Mouse (Mus musculus): ENCODE measurements around the gene Ano1. TPM values are rescaled to one million over a fixed set of nuclear protein-coding genes. Genes with fewer than 3 reads are reported as not detected.

The Ano1 gene
- polyA plus RNA-seq, 1 experiment from 2014 or later: 22.2 TPM

DNA sequence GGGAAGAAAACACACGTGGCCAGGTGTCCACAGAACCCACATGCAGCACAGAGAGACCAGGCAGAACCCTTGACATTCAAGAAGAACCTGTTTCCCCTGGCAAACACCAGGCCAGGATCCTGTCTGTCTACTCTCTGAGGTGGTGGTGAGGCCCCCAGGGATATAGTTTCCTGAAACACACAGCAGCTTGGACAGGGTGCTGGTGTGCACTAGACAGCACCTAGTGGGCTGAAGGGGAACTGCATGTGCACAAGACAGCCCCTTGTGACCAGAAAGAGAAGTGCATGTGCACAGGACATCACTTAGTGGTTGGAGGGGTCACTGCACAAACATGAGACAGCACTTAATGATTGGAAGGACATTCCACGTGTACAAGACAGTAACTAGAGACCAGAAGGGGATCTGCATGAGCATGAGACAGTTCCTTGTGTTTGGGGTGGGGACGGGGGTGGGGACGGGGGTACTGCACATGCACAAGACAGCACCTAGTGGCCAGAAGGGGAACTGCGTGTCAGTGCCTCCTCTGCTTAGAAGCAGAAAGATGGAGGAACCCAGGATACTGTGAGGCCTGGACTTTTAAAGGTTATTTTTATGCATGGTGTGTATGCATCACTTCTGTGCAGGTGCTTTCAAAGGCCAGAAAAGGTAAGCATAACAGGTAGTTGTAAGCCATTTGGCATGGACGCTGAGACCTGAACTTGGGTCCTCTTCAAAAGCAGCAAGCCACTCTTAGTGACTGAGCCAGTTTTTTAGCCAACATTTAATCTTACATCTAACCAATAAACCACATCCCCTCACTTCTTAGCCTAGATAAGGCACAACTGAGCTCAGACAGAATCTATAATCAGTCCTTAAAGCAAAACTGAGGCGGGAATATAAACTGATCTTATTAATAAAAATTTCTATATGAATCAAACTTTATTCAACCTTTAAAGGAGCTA, 54.7 kb downstream of the Ano1 start:
- peaks cover 5% of the 10 kb centered on the region for H3K9me3 ChIP-seq (ENCODE audit: control insufficient read depth, low read length)
- H3K4me3 ChIP-seq (ENCODE audit: low read depth, low read length): no peak overlapping the region
- no peak overlapping the region for H3K4me2 ChIP-seq (ENCODE audit: low read depth, low read length)
- H3K27me3 ChIP-seq (replicated peaks; ENCODE audit: control insufficient read depth, insufficient read depth, low read length): no peaks in the 10 kb centered on the region
- H3K9ac ChIP-seq (ENCODE audit: low read depth, low read length): no peak overlapping the region
- no peaks in the 10 kb centered on the region for H3K4me1 ChIP-seq (ENCODE audit: control insufficient read depth, insufficient read depth, low read length)
- no peaks in the 10 kb centered on the region for H3K36me3 ChIP-seq (ENCODE audit: control insufficient read depth, insufficient read depth, low read length)
- ATAC-seq (ENCODE audit: low read depth) (no peak; the same call in 1 of the 2 replicates), DNase-seq (ENCODE audit: low spot score) (peak; percentile 62)
- no peak overlapping the region for H3K27ac ChIP-seq (replicated peaks; ENCODE audit: low read depth, low read length)
- WGBS: 75% methylated on average over 7 of the region's 7 CpGs

DNA sequence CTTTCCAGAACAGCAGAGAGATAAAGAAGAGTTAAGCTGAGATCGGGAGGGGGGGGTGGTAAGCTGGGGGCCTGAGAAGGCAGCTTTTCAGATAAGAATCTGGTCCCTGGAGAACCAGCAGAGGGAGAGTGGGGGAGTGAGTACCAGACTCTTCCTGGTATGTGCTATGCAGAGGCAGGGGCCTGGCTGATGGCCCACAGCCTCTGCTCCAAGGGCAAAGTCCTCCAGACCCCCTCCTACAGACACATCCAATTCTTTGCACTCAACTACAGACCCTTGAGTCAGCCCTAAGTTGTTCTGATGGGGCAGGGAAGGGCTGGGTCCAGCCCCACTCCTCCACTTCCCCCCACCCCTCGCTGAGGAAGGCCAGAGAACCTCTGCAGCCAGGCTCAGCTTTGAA, 61.9 kb downstream of the Ano1 start:
- Histone ChIP-seq H3K4me3 (ENCODE audit: low read depth, low read length) (no peak overlapping the region), H3K27me3 (replicated peaks; ENCODE audit: control insufficient read depth, insufficient read depth, low read length) (no peaks in the 10 kb centered on the region), H3K4me1 (ENCODE audit: control insufficient read depth, insufficient read depth, low read length) (peaks cover 13% of the 10 kb centered on the region), H3K36me3 (ENCODE audit: control insufficient read depth, insufficient read depth, low read length) (no peaks in the 10 kb centered on the region), H3K9ac (ENCODE audit: low read depth, low read length) (no peak overlapping the region), H3K4me2 (ENCODE audit: low read depth, low read length) (no peak overlapping the region), H3K27ac (replicated peaks; ENCODE audit: low read depth, low read length) (peak overlapping the region; percentile 63), H3K9me3 (ENCODE audit: control insufficient read depth, low read length) (no peaks in the 10 kb centered on the region)
- 30% methylated on average over 2 of the region's 2 CpGs for WGBS
- peak; percentile 35 for DNase-seq (ENCODE audit: low spot score)
- peak; percentile 45 for ATAC-seq (ENCODE audit: low read depth)

DNA sequence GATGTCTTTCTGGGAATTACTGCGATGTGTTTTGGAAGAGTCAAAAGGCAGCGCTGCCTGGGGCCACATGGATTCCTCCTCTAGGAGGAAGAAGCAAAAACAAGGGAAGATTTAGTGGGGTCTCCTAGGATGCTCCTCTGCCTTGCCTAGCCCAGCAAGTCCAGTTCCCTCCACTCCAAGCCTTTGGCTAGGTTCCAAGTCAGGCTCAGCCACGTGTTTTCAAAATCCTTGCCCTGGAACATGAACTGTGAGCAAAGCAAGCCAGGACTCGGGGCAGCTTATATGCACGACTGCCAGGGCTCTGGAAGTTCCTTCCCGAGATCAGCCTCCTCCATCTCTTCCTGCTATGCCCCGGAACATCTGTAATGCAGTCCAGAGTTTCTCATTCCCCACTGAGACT, 62.6 kb downstream of the Ano1 start:
- H3K4me3 ChIP-seq (ENCODE audit: low read depth, low read length): no peak overlapping the region
- H3K36me3 ChIP-seq (ENCODE audit: control insufficient read depth, insufficient read depth, low read length): no peaks in the 10 kb centered on the region
- whole genome bisulfite sequencing: 16% methylated on average over 7 of the region's 7 CpGs
- ATAC-seq (ENCODE audit: low read depth) (peak; percentile 31; the same call in 1 of the 2 replicates), DNase-seq (ENCODE audit: low spot score) (peak; percentile 69)
- peak overlapping the region; percentile 63 for H3K27ac ChIP-seq (replicated peaks; ENCODE audit: low read depth, low read length)
- no peaks in the 10 kb centered on the region for H3K9me3 ChIP-seq (ENCODE audit: control insufficient read depth, low read length)
- no peaks in the 10 kb centered on the region for H3K27me3 ChIP-seq (replicated peaks; ENCODE audit: control insufficient read depth, insufficient read depth, low read length)
- peaks cover 17% of the 10 kb centered on the region for H3K4me1 ChIP-seq (ENCODE audit: control insufficient read depth, insufficient read depth, low read length)
- no peak overlapping the region for H3K4me2 ChIP-seq (ENCODE audit: low read depth, low read length)
- H3K9ac ChIP-seq (ENCODE audit: low read depth, low read length): no peak overlapping the region

DNA sequence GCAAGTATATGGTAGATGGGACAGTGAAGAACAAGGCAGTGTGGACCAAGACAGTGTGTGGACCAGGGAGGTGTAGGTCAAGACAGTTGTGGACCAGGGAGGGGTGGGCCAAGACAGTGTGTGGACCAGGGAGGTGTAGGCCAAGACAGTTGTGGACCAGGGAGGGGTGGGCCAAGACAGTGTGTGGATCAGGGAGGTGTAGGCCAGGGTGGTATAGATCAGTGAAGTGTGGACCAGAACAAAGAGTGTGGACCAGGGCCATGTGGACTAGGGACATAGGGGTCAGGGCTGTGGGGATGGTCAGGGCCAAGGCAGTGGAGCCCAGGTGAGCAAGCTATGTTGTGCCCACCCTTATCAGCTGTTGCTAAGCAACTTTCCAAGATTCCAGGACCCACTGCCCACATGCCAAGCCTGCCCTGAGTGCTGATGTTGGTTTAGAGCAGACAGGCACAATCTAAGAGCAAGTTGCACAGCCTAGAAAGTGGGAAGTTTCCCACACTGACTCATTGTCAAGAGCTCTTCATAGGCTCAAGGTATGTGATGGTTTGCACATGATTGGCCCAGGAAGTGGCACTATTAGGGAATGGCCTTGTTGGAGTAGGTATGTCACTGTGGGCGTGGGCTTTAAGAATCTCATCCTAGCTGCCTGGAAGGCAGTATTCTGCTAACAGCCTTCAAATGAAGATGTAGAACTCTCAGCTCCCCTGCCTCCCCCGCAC, 64.0 kb downstream of the Ano1 start:
- H3K9me3 ChIP-seq (ENCODE audit: control insufficient read depth, low read length): no peaks in the 10 kb centered on the region
- peaks cover 17% of the 10 kb centered on the region for H3K4me1 ChIP-seq (ENCODE audit: control insufficient read depth, insufficient read depth, low read length)
- no peak overlapping the region for H3K4me3 ChIP-seq (ENCODE audit: low read depth, low read length)
- no peaks in the 10 kb centered on the region for H3K36me3 ChIP-seq (ENCODE audit: control insufficient read depth, insufficient read depth, low read length)
- WGBS: 97% methylated on average over 2 of the region's 2 CpGs
- no peak overlapping the region for H3K27ac ChIP-seq (replicated peaks; ENCODE audit: low read depth, low read length)
- DNase-seq (ENCODE audit: low spot score) (no peak), ATAC-seq (ENCODE audit: low read depth) (no peak)
- no peaks in the 10 kb centered on the region for H3K27me3 ChIP-seq (replicated peaks; ENCODE audit: control insufficient read depth, insufficient read depth, low read length)
- no peak overlapping the region for H3K4me2 ChIP-seq (ENCODE audit: low read depth, low read length)
- no peak overlapping the region for H3K9ac ChIP-seq (ENCODE audit: low read depth, low read length)

DNA sequence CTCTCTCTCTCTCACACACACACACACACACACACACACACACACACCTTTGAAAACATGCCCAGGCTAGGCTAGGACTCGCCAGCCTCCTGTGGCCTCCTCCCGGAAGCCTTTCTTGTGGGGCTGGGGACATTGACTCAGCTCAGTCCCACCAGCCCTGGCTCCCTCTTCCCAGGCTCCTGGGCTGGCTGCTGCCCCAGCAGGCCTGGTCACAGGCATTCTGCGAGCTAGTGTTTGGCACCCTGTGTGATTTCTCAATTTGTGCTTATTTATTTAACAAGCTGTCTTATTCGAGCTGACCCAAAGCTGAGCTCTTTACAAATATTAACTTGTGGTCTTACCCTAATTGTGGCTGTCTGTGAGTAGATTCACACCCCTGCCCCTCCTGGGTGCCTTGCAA, 66.8 kb downstream of the Ano1 start:
- H3K27me3 ChIP-seq (replicated peaks; ENCODE audit: control insufficient read depth, insufficient read depth, low read length): peaks cover 2% of the 10 kb centered on the region
- ATAC-seq (ENCODE audit: low read depth): no peak
- H3K4me3 ChIP-seq (ENCODE audit: low read depth, low read length): no peak overlapping the region
- H3K9me3 ChIP-seq (ENCODE audit: control insufficient read depth, low read length): no peaks in the 10 kb centered on the region
- H3K36me3 ChIP-seq (ENCODE audit: control insufficient read depth, insufficient read depth, low read length): no peaks in the 10 kb centered on the region
- peaks cover 15% of the 10 kb centered on the region for H3K4me1 ChIP-seq (ENCODE audit: control insufficient read depth, insufficient read depth, low read length)
- H3K9ac ChIP-seq (ENCODE audit: low read depth, low read length): no peak overlapping the region
- 46% methylated on average over 4 of the region's 4 CpGs for WGBS
- DNase-seq (ENCODE audit: low spot score): no peak
- H3K27ac ChIP-seq (replicated peaks; ENCODE audit: low read depth, low read length): no peak overlapping the region
- no peak overlapping the region for H3K4me2 ChIP-seq (ENCODE audit: low read depth, low read length)

DNA sequence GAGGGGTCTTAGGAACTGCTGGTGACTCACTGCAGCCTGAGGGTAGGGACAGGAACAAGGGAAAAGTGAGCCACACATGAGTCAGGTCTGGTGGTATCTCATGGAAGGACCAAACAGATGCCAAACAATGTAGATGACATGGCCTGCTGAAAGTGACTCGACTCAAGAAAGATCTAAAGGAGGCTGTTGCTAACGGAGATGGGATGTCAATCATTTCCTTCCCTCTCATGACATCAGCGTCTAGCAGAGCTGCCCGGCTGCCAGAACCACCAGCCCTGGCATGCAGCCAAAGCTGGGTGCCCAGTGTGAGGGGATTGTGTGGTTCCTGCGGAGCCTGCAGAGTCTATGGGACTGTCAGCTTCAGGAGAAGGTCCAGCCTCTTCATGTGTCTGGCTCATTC, 67.3 kb downstream of the Ano1 start:
- ATAC-seq (ENCODE audit: low read depth) (peak; percentile 73), DNase-seq (ENCODE audit: low spot score) (peak; percentile 69)
- H3K27ac ChIP-seq (replicated peaks; ENCODE audit: low read depth, low read length): no peak overlapping the region
- 22% methylated on average over 3 of the region's 5 CpGs for WGBS
- no peak overlapping the region for H3K9ac ChIP-seq (ENCODE audit: low read depth, low read length)
- H3K4me1 ChIP-seq (ENCODE audit: control insufficient read depth, insufficient read depth, low read length): peaks cover 10% of the 10 kb centered on the region
- H3K9me3 ChIP-seq (ENCODE audit: control insufficient read depth, low read length): no peaks in the 10 kb centered on the region
- H3K4me3 ChIP-seq (ENCODE audit: low read depth, low read length): no peak overlapping the region
- no peaks in the 10 kb centered on the region for H3K36me3 ChIP-seq (ENCODE audit: control insufficient read depth, insufficient read depth, low read length)
- H3K27me3 ChIP-seq (replicated peaks; ENCODE audit: control insufficient read depth, insufficient read depth, low read length): peaks cover 7% of the 10 kb centered on the region
- no peak overlapping the region for H3K4me2 ChIP-seq (ENCODE audit: low read depth, low read length)

DNA sequence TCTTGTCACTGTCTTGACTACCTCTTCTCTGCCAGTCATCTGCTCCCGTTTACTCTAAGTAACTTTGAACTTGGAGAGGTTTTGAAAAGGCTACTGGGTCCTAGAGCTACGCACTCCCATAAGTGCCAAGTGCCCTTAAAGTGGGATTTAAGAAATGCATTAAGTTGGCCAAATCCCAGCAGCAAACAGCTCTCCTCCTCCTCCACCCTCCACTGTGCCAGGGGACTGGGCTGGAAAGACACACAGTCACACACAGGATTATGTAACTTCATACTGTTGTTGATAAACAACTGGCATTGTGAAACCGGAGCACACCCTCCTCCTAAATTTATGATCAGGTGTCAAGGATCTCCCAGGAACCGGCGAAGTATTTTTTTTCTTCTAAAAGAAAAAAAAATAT, 71.7 kb downstream of the Ano1 start:
- WGBS: 69% methylated on average over 5 of the region's 5 CpGs
- Histone ChIP-seq H3K27me3 (replicated peaks; ENCODE audit: control insufficient read depth, insufficient read depth, low read length) (peaks cover 26% of the 10 kb centered on the region), H3K9ac (ENCODE audit: low read depth, low read length) (no peak overlapping the region), H3K4me3 (ENCODE audit: low read depth, low read length) (no peak overlapping the region), H3K4me1 (ENCODE audit: control insufficient read depth, insufficient read depth, low read length) (peaks cover 4% of the 10 kb centered on the region; the same call in 1 of the 2 replicates), H3K4me2 (ENCODE audit: low read depth, low read length) (no peak overlapping the region), H3K9me3 (ENCODE audit: control insufficient read depth, low read length) (no peaks in the 10 kb centered on the region), H3K36me3 (ENCODE audit: control insufficient read depth, insufficient read depth, low read length) (no peaks in the 10 kb centered on the region), H3K27ac (replicated peaks; ENCODE audit: low read depth, low read length) (no peak overlapping the region)
- peak; percentile 22 for DNase-seq (ENCODE audit: low spot score)
- no peak for ATAC-seq (ENCODE audit: low read depth)

DNA sequence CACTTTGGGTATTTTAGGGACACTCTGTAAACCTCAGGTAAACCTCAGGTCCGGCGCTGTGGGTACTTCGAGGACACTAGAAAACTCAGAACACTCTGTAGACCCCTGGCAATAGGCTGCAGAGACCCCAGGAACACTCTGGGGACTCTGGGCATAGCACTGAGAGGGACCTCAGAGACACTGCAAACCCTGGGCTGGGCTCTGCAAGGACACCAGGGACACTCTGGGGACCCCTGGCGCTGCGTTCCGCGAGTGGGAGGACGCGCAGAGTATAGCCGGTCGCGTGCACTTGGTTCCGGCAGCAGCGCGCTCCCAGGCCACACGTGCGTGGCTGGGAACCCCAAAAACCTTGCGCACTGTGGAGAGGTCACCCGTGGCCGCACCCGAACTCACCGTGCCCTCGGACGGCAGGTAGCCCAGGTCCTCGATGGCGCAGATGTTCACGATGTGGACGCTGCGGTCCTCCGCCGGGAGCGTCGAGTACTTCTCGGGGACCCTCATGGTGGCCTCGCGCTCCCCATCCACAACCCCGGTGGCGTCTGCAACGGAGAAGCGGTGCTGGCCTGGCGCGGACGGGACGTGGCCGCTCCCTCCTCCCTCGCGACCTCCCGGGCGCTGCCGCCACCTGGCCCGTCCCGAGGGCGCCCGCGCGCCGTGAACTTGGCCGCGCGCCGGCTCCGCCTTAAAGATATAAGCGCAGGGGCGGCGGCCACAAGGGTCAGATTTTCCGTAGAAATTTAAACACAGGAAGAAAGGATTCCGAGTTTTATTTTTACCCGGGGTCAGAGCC, 73.3 kb downstream of the Ano1 start:
- Histone ChIP-seq H3K36me3 (ENCODE audit: control insufficient read depth, insufficient read depth, low read length) (no peaks in the 10 kb centered on the region), H3K4me1 (ENCODE audit: control insufficient read depth, insufficient read depth, low read length) (no peaks in the 10 kb centered on the region), H3K4me2 (ENCODE audit: low read depth, low read length) (peak overlapping the region; percentile 87), H3K27ac (replicated peaks; ENCODE audit: low read depth, low read length) (no peak overlapping the region), H3K9me3 (ENCODE audit: control insufficient read depth, low read length) (no peaks in the 10 kb centered on the region), H3K4me3 (ENCODE audit: low read depth, low read length) (peak overlapping the region; percentile 48), H3K9ac (ENCODE audit: low read depth, low read length) (peak overlapping the region; percentile 61), H3K27me3 (replicated peaks; ENCODE audit: control insufficient read depth, insufficient read depth, low read length) (peaks cover 26% of the 10 kb centered on the region)
- ATAC-seq (ENCODE audit: low read depth): peak; percentile 38; the same call in 1 of the 2 replicates
- peak; percentile 24 for DNase-seq (ENCODE audit: low spot score)
- WGBS: 4% methylated on average over 59 of the region's 68 CpGs

All from embryonic facial prominence, embryonic 14.5 days (tissue).